Mouse (Mus musculus): ENCODE results near the gene Sh3tc1.

Gene Sh3tc1

GRCm38 (mm10) chr5:35739536-35740278 is at the start of gene Sh3tc1:
Sh3tc1 (minus strand) TSS chr5:35739987.
- in situ Hi-C loops (cut with MboI, MseI) = no loop called here

- in situ Hi-C loops (cut with MboI, MseI) = no loop called here
Measured at GRCm38 (mm10) chr5:35788719-35789118, 48.9 kb upstream of the Sh3tc1 start.

GRCm38 (mm10) chr5:35787847-35788246 is 48.1 kb upstream of the Sh3tc1 start:
- in situ Hi-C loops (cut with MboI, MseI) = no loop called here

GRCm38 (mm10) chr5:35785853-35786252 is 46.1 kb upstream of the Sh3tc1 start:
- in situ Hi-C loops (cut with MboI, MseI) = no loop called here

- in situ Hi-C loops (cut with MboI, MseI) = no loop called here
Measured at GRCm38 (mm10) chr5:35782648-35783180, 42.9 kb upstream of the Sh3tc1 start.

- in situ Hi-C loops (cut with MboI, MseI) = no loop called here
Measured at GRCm38 (mm10) chr5:35781116-35781515, 41.3 kb upstream of the Sh3tc1 start.

GRCm38 (mm10) chr5:35774137-35774424 is 34.3 kb upstream of the Sh3tc1 start:
- in situ Hi-C loops (cut with MboI, MseI) = no loop called here

GRCm38 (mm10) chr5:35773274-35774136 is 33.7 kb upstream of the Sh3tc1 start:
- in situ Hi-C loops (cut with MboI, MseI) = no loop called here

- in situ Hi-C loops (cut with MboI, MseI) = no loop called here
Measured at GRCm38 (mm10) chr5:35770891-35771663, 31.3 kb upstream of the Sh3tc1 start.

GRCm38 (mm10) chr5:35770246-35770645 is 30.5 kb upstream of the Sh3tc1 start:
- in situ Hi-C loops (cut with MboI, MseI) = no loop called here

GRCm38 (mm10) chr5:35768997-35769396 is 29.2 kb upstream of the Sh3tc1 start:
- in situ Hi-C loops (cut with MboI, MseI) = no loop called here

GRCm38 (mm10) chr5:35768525-35768924 is 28.7 kb upstream of the Sh3tc1 start:
- in situ Hi-C loops (cut with MboI, MseI) = no loop called here

- in situ Hi-C loops (cut with MboI, MseI) = no loop called here
Measured at GRCm38 (mm10) chr5:35765909-35766308, 26.1 kb upstream of the Sh3tc1 start.

GRCm38 (mm10) chr5:35762850-35763249 is 23.1 kb upstream of the Sh3tc1 start:
- in situ Hi-C loops (cut with MboI, MseI) = no loop called here

GRCm38 (mm10) chr5:35762388-35762787 is 22.6 kb upstream of the Sh3tc1 start:
- in situ Hi-C loops (cut with MboI, MseI) = no loop called here

GRCm38 (mm10) chr5:35761323-35761722 is 21.5 kb upstream of the Sh3tc1 start:
- in situ Hi-C loops (cut with MboI, MseI) = no loop called here

GRCm38 (mm10) chr5:35758081-35759053 is 18.6 kb upstream of the Sh3tc1 start:
- in situ Hi-C loops (cut with MboI, MseI) = no loop called here

GRCm38 (mm10) chr5:35757639-35758001 is 17.8 kb upstream of the Sh3tc1 start, which contains the start of gene Ablim2:
Ablim2 (plus strand) TSS chr5:35757880.
- in situ Hi-C loops (cut with MboI, MseI) = no loop called here

GRCm38 (mm10) chr5:35756997-35757638 is 17.3 kb upstream of the Sh3tc1 start:
- in situ Hi-C loops (cut with MboI, MseI) = no loop called here

GRCm38 (mm10) chr5:35756020-35756419 is 16.2 kb upstream of the Sh3tc1 start:
- in situ Hi-C loops (cut with MboI, MseI) = no loop called here
